Mouse (Mus musculus) liver, postnatal 0 days (tissue): ENCODE measurements around the gene Olfr1371. TPM values are rescaled to one million over a fixed set of nuclear protein-coding genes. Genes with fewer than 3 reads are reported as not detected.
A peak's percentile ranks its signal among the peaks of the same experiment; 100 is the strongest.

Experiments used
- ATAC-seq: fragments of 200-750 bp; cut with Nextera tagmentation; 2 replicates; pipeline ENCODE4 v1.8.0; 2017; ENCODE audit warnings: mild to moderate bottlenecking, moderate library complexity
- DNase-seq: peaks from one replicate; pipeline ENCODE4 v3.0.0-alpha.2; 2016
- H3K27ac ChIP-seq: fragments of 300-500 bp; sonication (generic); 2 replicates; pipeline ENCODE4 v1.5.1; 2014; ENCODE audit warnings: antibody characterized with exemption, moderate library complexity, mild to moderate bottlenecking, low read depth
- H3K27me3 ChIP-seq: fragments of 300-500 bp; sonication (generic); 2 replicates; pipeline ENCODE4 v1.6.1; 2014; ENCODE audit warnings: low read length, control low read depth, mixed read lengths; ENCODE audit not compliant: insufficient read depth
- H3K36me3 ChIP-seq: fragments of 300-500 bp; sonication (generic); replicated peaks from 2 replicates; pipeline ENCODE4 v1.6.1; 2014; ENCODE audit warnings: mild to moderate bottlenecking, control low read depth, low read length, moderate library complexity, mixed read lengths; ENCODE audit not compliant: insufficient read depth
- H3K4me1 ChIP-seq: fragments of 300-500 bp; sonication (generic); 2 replicates; pipeline ENCODE4 v1.6.1; 2014; ENCODE audit warnings: antibody characterized with exemption, mild to moderate bottlenecking, control low read depth; ENCODE audit not compliant: insufficient read depth
- H3K4me2 ChIP-seq: fragments of 300-500 bp; sonication (generic); 2 replicates; pipeline ENCODE4 v1.6.1; 2014; ENCODE audit warnings: low read depth, mild to moderate bottlenecking, low read length, moderate library complexity, mixed read lengths
- H3K4me3 ChIP-seq: fragments of 300-500 bp; sonication (generic); 2 replicates; pipeline ENCODE4 v1.5.1; 2014; ENCODE audit warnings: low read depth, low read length
- H3K9ac ChIP-seq: fragments of 300-500 bp; sonication (generic); replicated peaks from 2 replicates; pipeline ENCODE4 v1.6.1; 2014; ENCODE audit warnings: mild to moderate bottlenecking, moderate library complexity
- H3K9me3 ChIP-seq: fragments of 300-500 bp; sonication (generic); 2 replicates; pipeline ENCODE4 v1.6.1; 2016; ENCODE audit warnings: mild to moderate bottlenecking, control low read depth, low read length, mixed read lengths
- CTCF ChIP-seq: sonication (generic); IDR thresholded peaks from 2 replicates; pipeline ENCODE4 v1.5.1; 2016; ENCODE audit warnings: antibody characterized with exemption, low read depth
- EP300 ChIP-seq: IDR thresholded peaks from 2 replicates; pipeline ENCODE4 v1.6.1; 2016; ENCODE audit warnings: antibody characterized with exemption, low read depth, mild to moderate bottlenecking
- WGBS: fragments of 180-500 bp; shearing (Covaris S2); extraction: QIAGEN DNeasy Blood & Tissue Kit; methylation state at CpG from one replicate; pipeline ENCODE4 v1.1.7; 2014; ENCODE audit not compliant: insufficient replicate concordance; 5-methylcytosine and 5-hydroxymethylcytosine counted together
- polyA plus RNA-seq: library from polyadenylated mRNA; unstranded; fragments of >200 nt; fragmentation: Nextera tagmentation; extraction: Ambion mirVana; gene quantifications from 2 replicates; pipeline ENCODE4 v1.2.1, GENCODE M21; 2015

Olfr1371 gene
- polyA plus RNA-seq, 1 experiment from 2014 or later, result not detected

GRCm38 (mm10) chr11:52255077-52255476 lies 41.3 kb upstream of the Olfr1371 start:
- no peaks in the 10 kb centered on the region for H3K36me3 ChIP-seq
- WGBS, result 74% methylated on average over 8 of the region's 8 CpGs
- peaks cover 5% of the 10 kb centered on the region; the same call in 1 of the 2 replicates for H3K4me1 ChIP-seq
- ATAC-seq, result no peak
- no peak overlapping the region for H3K9ac ChIP-seq
- no peaks in the 10 kb centered on the region for H3K27me3 ChIP-seq
- no peaks in the 10 kb centered on the region for H3K9me3 ChIP-seq
- TF ChIP-seq CTCF, result no peak
- no peak for TF ChIP-seq EP300
- no peak overlapping the region for H3K27ac ChIP-seq
- H3K4me2 ChIP-seq, result no peak overlapping the region
- H3K4me3 ChIP-seq, result no peak overlapping the region
- peak; percentile 11 for DNase-seq

DNA sequence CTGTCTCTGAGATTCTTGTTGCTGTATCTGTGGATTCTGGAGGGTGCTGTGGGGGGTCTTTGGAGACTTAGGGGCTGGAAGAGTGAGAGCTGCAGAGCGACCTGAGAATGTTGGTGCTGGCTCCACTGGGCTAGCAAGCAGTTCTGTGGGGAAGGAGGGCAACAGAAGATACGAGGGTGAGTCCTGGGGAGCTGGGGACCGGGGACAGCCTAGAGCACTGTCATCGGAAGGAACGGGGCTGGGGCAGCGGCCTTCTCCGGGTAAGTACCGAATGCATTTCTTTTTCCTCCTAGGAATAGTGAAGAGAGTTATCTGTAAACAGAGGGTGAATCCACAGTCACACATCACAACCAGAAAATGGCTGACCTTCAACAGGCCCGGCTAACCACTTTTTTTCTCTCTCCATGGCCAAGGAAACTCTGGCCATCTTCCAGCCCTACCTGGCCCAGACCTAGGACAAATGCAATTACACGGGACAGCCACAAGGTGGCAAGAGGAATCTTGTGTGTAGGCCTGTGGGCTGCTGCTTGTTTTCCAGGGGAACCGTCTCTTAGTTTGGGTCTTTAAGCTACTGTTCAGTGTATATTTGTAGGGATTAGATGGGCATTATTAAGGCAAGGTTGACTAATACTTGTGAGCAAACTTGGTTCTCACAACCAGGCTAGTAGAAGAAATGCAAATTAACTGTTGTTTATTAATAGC lies 40.0 kb upstream of the Olfr1371 start:
- no peaks in the 10 kb centered on the region for H3K27me3 ChIP-seq
- peaks cover 5% of the 10 kb centered on the region; the same call in 1 of the 2 replicates for H3K4me1 ChIP-seq
- H3K4me3 ChIP-seq, result no peak overlapping the region
- H3K27ac ChIP-seq, result no peak overlapping the region
- DNase-seq (peak; percentile 51), ATAC-seq (peak; percentile 52; the same call in 1 of the 2 replicates)
- H3K9ac ChIP-seq, result no peak overlapping the region
- no peaks in the 10 kb centered on the region for H3K9me3 ChIP-seq
- TF ChIP-seq EP300, result no peak
- TF ChIP-seq CTCF, result peak; percentile 92
- WGBS, result 71% methylated on average over 11 of the region's 11 CpGs
- H3K4me2 ChIP-seq, result no peak overlapping the region
- peaks cover 4% of the 10 kb centered on the region; the same call in 1 of the 2 replicates for H3K36me3 ChIP-seq

DNA sequence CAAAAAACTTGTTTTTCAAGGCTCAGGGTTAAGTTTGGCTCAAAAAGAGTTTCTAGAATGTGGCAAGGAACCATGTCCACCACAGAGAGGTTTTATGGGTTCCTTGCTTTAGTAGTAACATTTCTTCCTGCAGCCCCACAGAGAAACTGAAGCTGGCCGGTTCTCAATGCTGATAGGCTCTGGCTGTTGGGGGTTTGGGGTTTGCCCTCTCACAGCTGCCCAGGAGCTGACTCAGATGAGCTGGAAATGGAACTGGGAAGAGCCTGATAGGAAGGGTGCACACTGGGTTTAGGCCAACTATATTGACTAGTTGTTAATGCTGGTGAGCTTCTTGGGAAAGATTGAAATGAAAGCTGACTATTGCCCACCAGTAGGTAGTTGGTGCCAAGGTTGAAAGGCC lies 38.9 kb upstream of the Olfr1371 start:
- no peak for DNase-seq

DNA sequence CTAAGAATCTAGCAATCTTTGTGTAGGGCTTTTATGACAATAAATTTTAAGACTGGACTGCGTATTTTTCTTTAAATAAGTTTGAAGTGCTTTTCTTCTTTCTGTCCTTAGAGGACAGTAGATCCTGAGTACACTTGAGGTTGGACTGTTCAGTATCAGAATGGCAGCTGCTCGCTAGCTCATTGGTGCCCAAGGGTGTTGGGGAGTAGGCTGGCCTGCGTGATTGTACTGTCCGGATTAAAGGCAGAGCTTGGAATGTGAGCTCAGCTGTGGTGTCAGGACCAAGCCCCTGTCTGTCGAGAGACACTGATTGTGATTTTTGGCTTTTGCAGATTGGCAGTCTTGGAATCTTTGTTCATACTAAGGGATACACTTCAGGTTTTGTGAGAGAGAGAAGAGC lies 38.0 kb upstream of the Olfr1371 start:
- H3K4me3 ChIP-seq, result no peak overlapping the region
- H3K27ac ChIP-seq, result no peak overlapping the region
- H3K27me3 ChIP-seq, result no peaks in the 10 kb centered on the region
- ATAC-seq (no peak), DNase-seq (no peak)
- H3K4me1 ChIP-seq, result peaks cover 2% of the 10 kb centered on the region; the same call in 1 of the 2 replicates
- no peak for TF ChIP-seq EP300
- TF ChIP-seq CTCF, result no peak
- H3K9me3 ChIP-seq, result no peaks in the 10 kb centered on the region
- no peak overlapping the region for H3K4me2 ChIP-seq
- WGBS, result 78% methylated on average over 5 of the region's 5 CpGs
- H3K9ac ChIP-seq, result no peak overlapping the region
- H3K36me3 ChIP-seq, result peaks cover 11% of the 10 kb centered on the region; the same call in 1 of the 2 replicates

More for the DNA sequence above, 38.9 kb upstream of the Olfr1371 start:
- no peaks in the 10 kb centered on the region for H3K9me3 ChIP-seq
- no peak for ATAC-seq
- peaks cover 4% of the 10 kb centered on the region; the same call in 1 of the 2 replicates for H3K4me1 ChIP-seq
- no peak overlapping the region for H3K4me2 ChIP-seq
- TF ChIP-seq EP300 (no peak), CTCF (no peak)
- no peak overlapping the region for H3K27ac ChIP-seq
- H3K9ac ChIP-seq, result no peak overlapping the region
- no peak overlapping the region for H3K4me3 ChIP-seq
- no peaks in the 10 kb centered on the region for H3K27me3 ChIP-seq
- peaks cover 6% of the 10 kb centered on the region; the same call in 1 of the 2 replicates for H3K36me3 ChIP-seq
- WGBS, result 58% methylated on average over 1 of the region's 1 CpGs

DNA sequence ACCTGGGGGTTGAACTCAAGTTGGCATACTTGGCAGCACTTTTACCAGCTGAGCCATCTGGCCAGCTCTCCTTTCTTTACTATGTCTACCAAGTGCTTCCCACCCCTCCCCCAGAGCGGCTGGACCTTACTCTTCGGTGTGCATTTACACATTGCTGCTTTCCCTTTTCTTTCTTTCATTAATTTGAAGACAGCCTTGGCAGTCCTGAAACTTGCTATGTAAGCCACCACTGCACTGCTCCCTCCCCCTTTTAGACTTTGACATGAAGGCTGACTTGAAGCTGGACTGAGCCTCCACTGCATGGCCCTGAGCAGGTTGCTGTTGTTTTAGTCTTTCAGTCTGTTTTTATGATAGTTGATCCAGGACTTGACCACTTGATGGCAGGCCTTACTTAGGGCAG lies 35.7 kb upstream of the Olfr1371 start:
- Histone ChIP-seq H3K4me3 (no peak overlapping the region), H3K9me3 (no peaks in the 10 kb centered on the region), H3K27ac (no peak overlapping the region), H3K9ac (no peak overlapping the region), H3K27me3 (no peaks in the 10 kb centered on the region), H3K4me2 (no peak overlapping the region), H3K36me3 (peaks cover 22% of the 10 kb centered on the region; the same call in 1 of the 2 replicates), H3K4me1 (peaks cover 2% of the 10 kb centered on the region; the same call in 1 of the 2 replicates)
- ATAC-seq (no peak), DNase-seq (no peak)
- no peak for TF ChIP-seq EP300
- TF ChIP-seq CTCF, result 0 out of 2 replicates have a peak, but pooled peaks have one; percentile 10
- WGBS, result 94% methylated on average over 2 of the region's 2 CpGs

- no peak for DNase-seq
- WGBS, result 87% methylated on average over 4 of the region's 4 CpGs
- H3K36me3 ChIP-seq, result peaks cover 53% of the 10 kb centered on the region
Observed at GRCm38 (mm10) chr11:52240898-52241542, 27.2 kb upstream of the Olfr1371 start.

More at GRCm38 (mm10) chr11:52240898-52241542, 27.2 kb upstream of the Olfr1371 start:
- Histone ChIP-seq H3K4me3 (no peak overlapping the region), H3K4me1 (no peaks in the 10 kb centered on the region), H3K9ac (no peak overlapping the region), H3K27ac (no peak overlapping the region), H3K4me2 (no peak overlapping the region), H3K27me3 (no peaks in the 10 kb centered on the region), H3K9me3 (no peaks in the 10 kb centered on the region)
- ATAC-seq, result no peak
- TF ChIP-seq CTCF, result no peak
- no peak for TF ChIP-seq EP300
